Mouse (Mus musculus) CD4-positive, CD25-positive, alpha-beta regulatory T cell, adult 2 months (primary cell): Measurements from ENCODE around the gene Tdo2.
A peak's percentile ranks its signal among the peaks of the same experiment; 100 is the strongest.

ENCODE experiments used
- DNase-seq: peaks from one replicate; pipeline ENCODE4 v3.0.0-alpha.2; 2012; ENCODE audit warnings: low read depth, low spot score

The Tdo2 gene

DNA sequence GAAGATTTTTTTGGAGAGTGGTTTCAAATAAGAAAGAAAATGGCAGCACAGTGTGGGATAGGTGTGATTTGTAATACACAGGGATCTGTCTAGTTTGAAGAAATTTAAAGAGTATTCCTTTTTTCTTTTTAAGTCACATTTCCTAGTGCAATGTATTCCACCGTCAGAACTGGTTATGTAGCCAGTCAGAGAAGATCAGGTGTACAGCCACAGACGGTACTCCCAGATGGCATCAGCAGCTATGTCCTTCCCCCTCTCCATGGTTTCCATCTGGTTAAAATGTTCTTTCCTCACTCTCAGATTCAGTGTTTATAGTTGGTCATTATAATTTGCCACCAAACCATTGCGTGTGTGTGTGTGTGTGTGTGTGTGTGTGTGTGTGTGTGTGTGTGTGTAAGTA is 32.9 kb downstream of the Tdo2 start:
- DNase-seq: no peak

DNA sequence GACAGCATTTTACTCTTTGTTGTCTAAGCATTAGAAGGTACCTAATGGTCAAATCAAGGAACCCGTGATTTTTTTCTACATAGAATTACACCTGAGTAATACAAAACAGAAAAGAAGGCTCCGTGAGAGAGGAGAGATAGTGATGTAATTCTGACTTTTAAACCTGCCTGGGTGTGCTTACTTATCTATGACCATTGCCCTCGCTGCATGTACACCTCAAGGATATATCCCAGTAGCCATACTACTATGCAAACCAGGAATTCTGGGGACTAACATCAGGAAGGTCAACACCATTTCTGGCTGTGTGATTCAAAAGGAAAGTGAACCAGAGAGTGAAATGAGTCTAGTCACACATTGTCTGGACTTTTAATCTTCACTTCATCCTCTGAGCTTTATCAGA is 33.7 kb downstream of the Tdo2 start:
- DNase-seq: no peak

- no peak for DNase-seq
Observed at GRCm38 (mm10) chr3:81938924-81939323, 37.1 kb downstream of the Tdo2 start.

DNA sequence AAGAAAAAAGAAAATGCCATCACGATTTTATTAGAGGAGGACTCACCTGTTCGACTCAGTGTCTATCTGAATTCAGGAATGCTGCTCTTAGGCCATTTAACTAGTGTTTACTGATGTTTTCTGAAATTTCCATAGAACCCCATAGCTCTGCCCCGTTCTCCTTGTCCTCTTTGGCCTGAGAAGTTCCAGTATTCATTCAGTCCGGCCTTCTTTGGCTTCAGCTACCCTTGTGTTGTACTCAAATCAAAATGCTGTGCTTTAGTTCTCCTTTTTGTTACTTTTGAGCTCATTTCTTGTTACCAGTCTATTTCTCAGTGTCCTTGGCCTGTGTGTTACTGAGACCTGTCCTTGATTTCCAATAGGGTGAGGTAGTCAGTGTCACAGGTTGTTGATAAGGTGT is 42.7 kb downstream of the Tdo2 start:
- DNase-seq: no peak

GRCm38 (mm10) chr3:81932141-81933101 is 43.6 kb downstream of the Tdo2 start, which contains the start of gene Ctso:
TSS of gene Ctso (plus strand) at chr3:81932601.
- DNase-seq: peak; percentile 88

- no peak for DNase-seq
Observed at GRCm38 (mm10) chr3:81931695-81932094, 44.3 kb downstream of the Tdo2 start.

DNA sequence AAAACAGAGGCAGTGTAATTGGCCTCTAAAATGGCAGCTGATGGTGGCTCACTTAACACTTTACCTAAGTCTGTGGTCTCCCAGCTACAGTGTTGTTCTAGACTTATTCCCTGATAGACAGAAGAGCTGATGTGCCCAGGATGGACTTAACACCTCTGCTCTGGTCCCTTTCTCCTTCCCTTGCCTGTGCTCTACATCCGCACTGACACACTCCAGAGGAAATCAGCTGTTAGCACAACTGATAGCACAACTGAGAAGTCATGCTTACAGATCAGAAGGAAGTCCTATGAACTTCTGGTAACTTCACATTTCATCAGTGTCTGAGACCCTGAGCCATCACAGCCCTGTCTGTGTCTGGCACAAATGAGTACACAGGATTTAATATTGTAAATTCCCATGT is 46.9 kb downstream of the Tdo2 start:
- no peak for DNase-seq

DNA sequence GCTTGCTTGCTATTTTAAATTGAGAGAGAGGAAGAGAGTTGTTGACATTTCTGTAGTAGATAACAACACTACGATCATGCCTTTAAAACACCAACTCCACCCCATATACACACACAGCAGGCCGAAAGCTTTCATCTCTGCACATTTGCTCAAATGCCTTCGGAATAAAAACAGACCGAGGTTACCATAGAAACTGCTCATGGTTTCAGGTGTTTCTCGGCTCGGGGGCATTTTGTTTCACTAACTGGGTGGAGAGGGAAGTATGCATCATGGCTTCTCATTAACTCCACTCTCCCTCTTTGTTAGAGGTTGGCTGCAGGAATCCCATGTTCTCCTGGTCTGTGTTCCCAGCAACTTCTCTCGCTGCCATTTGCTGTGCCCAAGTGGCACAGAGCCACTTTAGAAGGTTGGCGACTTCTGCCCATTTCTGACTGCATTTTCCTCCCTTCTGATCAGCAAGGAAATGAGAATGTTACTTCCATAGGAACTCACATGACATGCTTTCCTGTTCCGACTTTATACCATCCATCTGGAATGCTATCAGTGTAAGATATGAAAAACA is 49.2 kb downstream of the Tdo2 start:
- DNase-seq: peak; percentile 54

- DNase-seq: peak; percentile 61
Observed at GRCm38 (mm10) chr3:81925856-81926255, 50.1 kb downstream of the Tdo2 start.

- DNase-seq: peak; percentile 83
Observed at GRCm38 (mm10) chr3:81924931-81925330, 51.1 kb downstream of the Tdo2 start.

GRCm38 (mm10) chr3:81922910-81923309 is 53.1 kb downstream of the Tdo2 start:
- peak; percentile 25 for DNase-seq

- DNase-seq: no peak
Observed at GRCm38 (mm10) chr3:81919681-81920080, 56.3 kb downstream of the Tdo2 start.

DNA sequence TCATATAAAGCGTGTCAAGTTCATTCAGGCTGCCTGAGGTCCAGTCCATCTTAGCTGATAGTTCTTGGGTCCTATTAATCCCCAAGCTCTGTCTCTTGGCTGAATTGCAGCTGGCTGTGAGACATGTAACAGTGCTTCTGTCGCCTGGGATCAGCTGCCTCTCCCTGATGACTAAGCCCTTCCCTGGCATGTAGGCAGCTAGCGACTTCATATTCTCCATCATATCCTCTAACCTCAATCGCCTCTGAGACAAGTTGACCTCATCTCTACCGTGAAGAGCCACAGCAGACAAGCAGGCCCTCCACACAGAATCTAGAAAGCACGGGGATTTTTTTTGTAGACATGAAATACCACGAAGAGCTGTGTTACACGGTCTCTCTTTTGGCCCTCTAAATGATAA is 57.8 kb downstream of the Tdo2 start:
- no peak for DNase-seq

- no peak for DNase-seq
Observed at GRCm38 (mm10) chr3:81917354-81917935, 58.6 kb downstream of the Tdo2 start.

- DNase-seq: no peak
Observed at GRCm38 (mm10) chr3:81916030-81916686, 59.8 kb downstream of the Tdo2 start.

- DNase-seq: no peak
Observed at GRCm38 (mm10) chr3:81910286-81911036, 65.5 kb downstream of the Tdo2 start.
